Mouse (Mus musculus): ENCODE measurements around the gene Klf17. TPM values are rescaled to one million over a fixed set of nuclear protein-coding genes. Genes with fewer than 3 reads are reported as not detected.

Gene Klf17
- not detected in 2 replicates for polyA plus RNA-seq (2016; fragmentation: Nextera tagmentation; extraction: Ambion mirVana)

DNA sequence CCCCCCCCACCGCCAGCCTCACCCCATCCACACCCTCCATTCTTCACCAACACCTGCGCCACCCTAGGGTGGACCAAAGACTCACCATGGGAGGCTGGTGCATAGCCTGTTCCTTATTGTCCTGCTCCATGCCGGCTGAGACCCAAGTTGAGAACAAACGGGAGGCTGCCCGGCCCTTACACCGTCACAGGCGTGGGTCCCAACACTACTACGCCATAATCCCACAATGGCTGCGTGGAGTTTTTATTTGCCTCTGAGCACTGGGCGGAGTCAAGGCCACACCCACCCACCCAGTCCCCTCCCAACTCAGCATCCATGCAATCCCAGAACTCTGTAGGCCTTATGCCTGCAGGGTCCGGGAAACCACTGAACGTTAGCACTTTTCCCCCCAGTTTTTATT is at the start of gene Klf17:
TSS of gene Klf17 (minus strand) at position 233 of the 400 bp plus-strand sequence.
- 74% methylated on average over 12 of the region's 12 CpGs for WGBS
- ATAC-seq (ENCODE audit: insufficient number of reproducible peaks, insufficient read depth, low FRiP score, low TSS enrichment): no peak
- no peak within 1 kb of the TSS for H3K27ac ChIP-seq

GRCm38 (mm10) chr4:117814333-117814732 is 48.9 kb upstream of the Klf17 start:
- 61% methylated on average over 4 of the region's 4 CpGs for WGBS
- H3K9ac ChIP-seq: no peak overlapping the region
- no peak overlapping the region for H3K27ac ChIP-seq
- H3K36me3 ChIP-seq: no peaks in the 10 kb centered on the region
- no peaks in the 10 kb centered on the region for H3K9me3 ChIP-seq
- H3K4me1 ChIP-seq: no peaks in the 10 kb centered on the region
- ATAC-seq (ENCODE audit: insufficient number of reproducible peaks, insufficient read depth, low FRiP score, low TSS enrichment): no peak
- no peaks in the 10 kb centered on the region for H3K27me3 ChIP-seq
- no peak overlapping the region for H3K4me3 ChIP-seq
- H3K4me2 ChIP-seq (replicated peaks): no peak overlapping the region

More for the DNA sequence above, at the start of gene Klf17:
- Histone ChIP-seq H3K36me3 (no peaks in the 10 kb centered on the region), H3K27me3 (no peaks in the 10 kb centered on the region), H3K9ac (no peak within 1 kb of the TSS), H3K9me3 (no peaks in the 10 kb centered on the region), H3K4me1 (no peaks in the 10 kb centered on the region), H3K4me2 (replicated peaks) (no peak within 1 kb of the TSS), H3K4me3 (no peak within 1 kb of the TSS)

GRCm38 (mm10) chr4:117813591-117814192 is 48.2 kb upstream of the Klf17 start:
- no peaks in the 10 kb centered on the region for H3K4me1 ChIP-seq
- H3K27ac ChIP-seq: no peak overlapping the region
- no peak overlapping the region for H3K4me3 ChIP-seq
- H3K4me2 ChIP-seq (replicated peaks): no peak overlapping the region
- H3K27me3 ChIP-seq: no peaks in the 10 kb centered on the region
- H3K9ac ChIP-seq: no peak overlapping the region
- no peaks in the 10 kb centered on the region for H3K36me3 ChIP-seq
- no peaks in the 10 kb centered on the region for H3K9me3 ChIP-seq
- WGBS: 64% methylated on average over 9 of the region's 9 CpGs
- no peak for ATAC-seq (ENCODE audit: insufficient number of reproducible peaks, insufficient read depth, low FRiP score, low TSS enrichment)

- Histone ChIP-seq H3K4me1 (no peaks in the 10 kb centered on the region), H3K9ac (no peak overlapping the region), H3K27me3 (no peaks in the 10 kb centered on the region), H3K4me3 (no peak overlapping the region), H3K9me3 (no peaks in the 10 kb centered on the region), H3K4me2 (replicated peaks) (no peak overlapping the region), H3K36me3 (no peaks in the 10 kb centered on the region), H3K27ac (no peak overlapping the region)
- 60% methylated on average over 2 of the region's 2 CpGs for WGBS
- ATAC-seq (ENCODE audit: insufficient number of reproducible peaks, insufficient read depth, low FRiP score, low TSS enrichment): no peak
Measured at GRCm38 (mm10) chr4:117810933-117811332, 45.5 kb upstream of the Klf17 start.

GRCm38 (mm10) chr4:117806992-117807391 is 41.5 kb upstream of the Klf17 start:
- H3K4me1 ChIP-seq: no peaks in the 10 kb centered on the region
- no peak for ATAC-seq (ENCODE audit: insufficient number of reproducible peaks, insufficient read depth, low FRiP score, low TSS enrichment)
- WGBS: 80% methylated on average over 5 of the region's 5 CpGs
- H3K4me2 ChIP-seq (replicated peaks): no peak overlapping the region
- H3K9ac ChIP-seq: no peak overlapping the region
- H3K36me3 ChIP-seq: no peaks in the 10 kb centered on the region
- H3K9me3 ChIP-seq: no peaks in the 10 kb centered on the region
- H3K27me3 ChIP-seq: no peaks in the 10 kb centered on the region
- no peak overlapping the region for H3K27ac ChIP-seq
- no peak overlapping the region for H3K4me3 ChIP-seq

- H3K27ac ChIP-seq: no peak overlapping the region
- no peaks in the 10 kb centered on the region for H3K4me1 ChIP-seq
- H3K36me3 ChIP-seq: no peaks in the 10 kb centered on the region
- H3K27me3 ChIP-seq: no peaks in the 10 kb centered on the region
- H3K4me2 ChIP-seq (replicated peaks): no peak overlapping the region
- 83% methylated on average over 6 of the region's 6 CpGs for WGBS
- no peak overlapping the region for H3K9ac ChIP-seq
- no peak for ATAC-seq (ENCODE audit: insufficient number of reproducible peaks, insufficient read depth, low FRiP score, low TSS enrichment)
- H3K9me3 ChIP-seq: no peaks in the 10 kb centered on the region
- no peak overlapping the region for H3K4me3 ChIP-seq
Measured at GRCm38 (mm10) chr4:117799904-117800303, 34.5 kb upstream of the Klf17 start.

DNA sequence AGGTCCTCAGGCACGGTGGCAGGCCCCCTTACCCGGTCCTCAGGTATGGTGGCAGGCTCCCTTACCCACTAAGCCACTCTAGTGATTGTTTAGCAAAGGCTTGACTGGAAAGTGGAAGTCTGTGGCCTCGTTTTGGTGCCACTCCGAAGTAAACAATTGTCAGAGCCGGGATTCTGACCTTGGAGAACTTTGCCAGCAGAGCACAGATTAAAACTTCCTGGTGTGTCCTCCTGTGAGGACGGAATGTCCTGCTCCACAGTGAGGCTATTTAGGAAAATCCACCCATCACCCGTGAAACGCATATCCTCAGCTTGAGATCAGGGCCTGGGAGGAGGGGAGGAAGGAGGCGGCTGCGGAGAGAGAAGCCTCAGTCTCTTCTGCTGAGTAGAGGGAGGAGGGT is 22.9 kb upstream of the Klf17 start:
- Histone ChIP-seq H3K4me2 (replicated peaks) (no peak overlapping the region), H3K9me3 (no peaks in the 10 kb centered on the region), H3K36me3 (no peaks in the 10 kb centered on the region), H3K4me3 (no peak overlapping the region), H3K9ac (no peak overlapping the region), H3K4me1 (no peaks in the 10 kb centered on the region), H3K27me3 (no peaks in the 10 kb centered on the region), H3K27ac (no peak overlapping the region)
- ATAC-seq (ENCODE audit: insufficient number of reproducible peaks, insufficient read depth, low FRiP score, low TSS enrichment): no peak
- WGBS: 64% methylated on average over 10 of the region's 10 CpGs

- ATAC-seq (ENCODE audit: insufficient number of reproducible peaks, insufficient read depth, low FRiP score, low TSS enrichment): peak; percentile 56; the same call in 1 of the 2 replicates
- no peak overlapping the region for H3K4me3 ChIP-seq
- WGBS: 34% methylated on average over 8 of the region's 8 CpGs
Measured at GRCm38 (mm10) chr4:117786963-117787362, 21.5 kb upstream of the Klf17 start.

GRCm38 (mm10) chr4:117782908-117783307 is 17.5 kb upstream of the Klf17 start:
- Histone ChIP-seq H3K27me3 (no peaks in the 10 kb centered on the region), H3K9ac (no peak overlapping the region), H3K4me1 (no peaks in the 10 kb centered on the region), H3K36me3 (no peaks in the 10 kb centered on the region), H3K4me2 (replicated peaks) (no peak overlapping the region), H3K9me3 (no peaks in the 10 kb centered on the region), H3K27ac (no peak overlapping the region), H3K4me3 (no peak overlapping the region)
- no peak for ATAC-seq (ENCODE audit: insufficient number of reproducible peaks, insufficient read depth, low FRiP score, low TSS enrichment)
- WGBS: 80% methylated on average over 3 of the region's 3 CpGs

More at GRCm38 (mm10) chr4:117786963-117787362, 21.5 kb upstream of the Klf17 start:
- Histone ChIP-seq H3K4me1 (no peaks in the 10 kb centered on the region), H3K27ac (no peak overlapping the region), H3K9me3 (no peaks in the 10 kb centered on the region), H3K27me3 (no peaks in the 10 kb centered on the region), H3K9ac (no peak overlapping the region), H3K36me3 (no peaks in the 10 kb centered on the region), H3K4me2 (replicated peaks) (peak overlapping the region; percentile 16)

DNA sequence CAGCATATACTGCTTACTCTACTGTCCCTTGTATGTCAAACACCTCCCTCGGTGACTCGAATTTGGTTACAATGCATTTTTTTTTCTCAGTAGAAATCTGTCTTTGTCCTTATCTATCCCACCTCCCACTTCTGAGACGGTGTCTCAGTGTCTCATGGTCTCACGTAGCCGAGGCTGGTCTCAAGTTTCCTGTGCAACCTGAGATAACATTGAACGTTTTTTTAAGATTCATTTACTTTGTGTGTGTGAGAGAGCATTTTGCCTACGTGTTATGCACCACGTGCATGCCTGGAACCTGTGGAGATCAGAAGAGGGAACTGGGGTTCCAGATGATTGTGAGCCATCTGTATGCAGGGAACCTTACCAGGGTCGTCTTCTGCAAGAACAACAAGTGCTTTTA is 7.5 kb upstream of the Klf17 start:
- Histone ChIP-seq H3K4me3 (no peak overlapping the region), H3K4me1 (no peaks in the 10 kb centered on the region), H3K36me3 (no peaks in the 10 kb centered on the region), H3K9me3 (no peaks in the 10 kb centered on the region), H3K4me2 (replicated peaks) (no peak overlapping the region), H3K9ac (no peak overlapping the region), H3K27ac (no peak overlapping the region), H3K27me3 (no peaks in the 10 kb centered on the region)
- WGBS: 48% methylated on average over 9 of the region's 9 CpGs
- ATAC-seq (ENCODE audit: insufficient number of reproducible peaks, insufficient read depth, low FRiP score, low TSS enrichment): no peak

GRCm38 (mm10) chr4:117770935-117771334 is 5.5 kb upstream of the Klf17 start:
- no peaks in the 10 kb centered on the region for H3K36me3 ChIP-seq
- no peak overlapping the region for H3K4me2 ChIP-seq (replicated peaks)
- H3K9ac ChIP-seq: no peak overlapping the region
- no peaks in the 10 kb centered on the region for H3K9me3 ChIP-seq
- ATAC-seq (ENCODE audit: insufficient number of reproducible peaks, insufficient read depth, low FRiP score, low TSS enrichment): no peak
- H3K27ac ChIP-seq: no peak overlapping the region
- no peak overlapping the region for H3K4me3 ChIP-seq
- 25% methylated on average over 5 of the region's 5 CpGs for WGBS
- H3K27me3 ChIP-seq: no peaks in the 10 kb centered on the region
- H3K4me1 ChIP-seq: no peaks in the 10 kb centered on the region

DNA sequence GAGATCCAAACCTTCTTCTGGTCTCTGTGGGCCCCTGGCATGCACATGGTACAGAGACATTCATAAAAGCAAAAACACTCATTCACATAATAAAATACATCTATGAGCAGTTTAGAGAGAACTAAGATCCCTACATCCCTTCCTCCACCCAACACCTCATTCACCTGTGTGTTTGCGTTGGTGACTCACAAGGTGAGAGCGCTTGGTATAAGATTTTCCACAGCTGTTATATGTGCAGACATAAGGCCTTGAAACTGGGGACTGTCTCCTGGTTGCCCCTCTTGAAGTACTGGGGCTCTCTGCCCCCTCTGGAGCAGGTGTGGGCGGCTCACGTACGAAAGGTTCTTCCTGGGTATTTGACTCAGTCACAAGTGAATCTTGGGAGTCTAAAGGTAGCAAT is 5.3 kb downstream of the Klf17 start:
- Histone ChIP-seq H3K4me3 (no peak overlapping the region), H3K4me1 (no peaks in the 10 kb centered on the region), H3K4me2 (replicated peaks) (no peak overlapping the region), H3K9me3 (no peaks in the 10 kb centered on the region), H3K27me3 (no peaks in the 10 kb centered on the region), H3K36me3 (no peaks in the 10 kb centered on the region), H3K9ac (no peak overlapping the region), H3K27ac (no peak overlapping the region)
- ATAC-seq (ENCODE audit: insufficient number of reproducible peaks, insufficient read depth, low FRiP score, low TSS enrichment): no peak
- 95% methylated on average over 5 of the region's 5 CpGs for WGBS
